Mouse (Mus musculus): ENCODE results near the gene Crebbp.

DNA sequence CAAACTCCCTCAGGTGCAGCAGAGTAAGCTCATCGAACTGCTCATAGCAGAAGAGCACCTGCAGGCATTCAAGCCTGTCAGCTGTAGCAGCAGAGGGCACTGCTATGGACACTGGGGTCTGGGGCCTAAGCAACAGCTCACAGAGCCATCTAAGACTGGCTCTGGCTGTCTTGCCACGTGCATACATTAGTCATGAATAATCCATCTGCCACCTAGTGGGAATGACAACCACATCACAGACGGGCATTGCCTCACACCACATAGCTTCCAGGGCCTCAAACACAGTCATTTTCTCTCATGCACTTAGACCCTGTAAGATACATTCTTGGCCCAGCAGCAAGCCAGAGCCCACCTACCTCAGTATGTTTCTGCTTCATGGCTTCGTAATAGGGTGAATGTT, 168.3 kb downstream of the Crebbp start:
- TF ChIP-seq CTCF (IDR thresholded peaks at IDR 0.05; ENCODE audit: borderline replicate concordance, insufficient read depth, low read depth, low read length) = no peak
- no peak for TF ChIP-seq POLR2A (IDR thresholded peaks at IDR 0.05; ENCODE audit: borderline replicate concordance, insufficient read depth, low read length)

All from cerebellum, adult 2 months (tissue).